Mouse (Mus musculus): ENCODE measurements around the gene Hsf4.
A peak's percentile ranks its signal among the peaks of the same experiment; 100 is the strongest.
"Not testable (repeated sequence)": the region's sequence is repeated elsewhere in the genome, so short reads cannot be mapped to it uniquely, and the experiment has no call there.

Gene Hsf4

DNA sequence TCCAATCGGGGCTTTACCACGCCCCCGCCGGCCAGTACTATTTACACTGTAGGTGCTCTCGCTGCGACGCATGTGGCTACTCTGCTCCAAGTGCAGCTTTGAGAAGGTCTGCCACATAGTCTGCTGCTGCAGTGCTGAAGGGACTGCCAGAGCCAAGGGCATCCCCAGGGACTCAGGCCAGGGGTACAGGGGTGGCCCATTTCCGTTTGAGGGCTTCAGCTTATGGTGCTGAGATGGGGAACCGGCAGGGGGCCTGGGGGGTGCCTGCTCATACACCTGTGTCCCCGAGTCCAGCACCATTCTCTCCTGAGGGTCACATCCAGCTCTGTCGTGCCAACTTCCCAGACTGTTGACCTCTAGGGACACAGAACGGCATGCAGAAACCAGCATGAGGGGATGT, 15.9 kb downstream of the Hsf4 start:
- no peak for DNase-seq (ENCODE audit: low spot score)

DNA sequence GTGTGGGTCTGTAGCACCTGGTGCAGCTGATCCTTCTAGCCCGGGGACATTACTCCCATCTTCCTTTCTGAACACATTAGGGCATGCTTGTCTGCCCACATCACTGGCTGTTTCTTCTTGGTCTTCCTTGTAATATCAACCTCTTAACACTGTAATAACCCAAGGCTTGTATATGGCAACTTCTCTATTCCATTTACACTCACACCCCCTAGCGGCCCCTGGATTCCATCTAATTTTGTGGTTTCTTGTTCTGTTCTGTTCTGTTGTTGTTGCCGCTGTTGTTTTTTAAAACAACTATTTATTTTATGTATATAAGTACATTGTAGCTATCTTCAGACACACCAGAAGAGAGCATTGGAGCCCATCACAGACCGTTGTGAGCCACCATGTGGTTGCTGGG, 17.3 kb downstream of the Hsf4 start:
- DNase-seq (ENCODE audit: low spot score): no peak

- DNase-seq (ENCODE audit: low spot score): no peak
These were observed 18.6 kb downstream of the Hsf4 start for GRCm38 (mm10) chr8:105288231-105288630.

DNA sequence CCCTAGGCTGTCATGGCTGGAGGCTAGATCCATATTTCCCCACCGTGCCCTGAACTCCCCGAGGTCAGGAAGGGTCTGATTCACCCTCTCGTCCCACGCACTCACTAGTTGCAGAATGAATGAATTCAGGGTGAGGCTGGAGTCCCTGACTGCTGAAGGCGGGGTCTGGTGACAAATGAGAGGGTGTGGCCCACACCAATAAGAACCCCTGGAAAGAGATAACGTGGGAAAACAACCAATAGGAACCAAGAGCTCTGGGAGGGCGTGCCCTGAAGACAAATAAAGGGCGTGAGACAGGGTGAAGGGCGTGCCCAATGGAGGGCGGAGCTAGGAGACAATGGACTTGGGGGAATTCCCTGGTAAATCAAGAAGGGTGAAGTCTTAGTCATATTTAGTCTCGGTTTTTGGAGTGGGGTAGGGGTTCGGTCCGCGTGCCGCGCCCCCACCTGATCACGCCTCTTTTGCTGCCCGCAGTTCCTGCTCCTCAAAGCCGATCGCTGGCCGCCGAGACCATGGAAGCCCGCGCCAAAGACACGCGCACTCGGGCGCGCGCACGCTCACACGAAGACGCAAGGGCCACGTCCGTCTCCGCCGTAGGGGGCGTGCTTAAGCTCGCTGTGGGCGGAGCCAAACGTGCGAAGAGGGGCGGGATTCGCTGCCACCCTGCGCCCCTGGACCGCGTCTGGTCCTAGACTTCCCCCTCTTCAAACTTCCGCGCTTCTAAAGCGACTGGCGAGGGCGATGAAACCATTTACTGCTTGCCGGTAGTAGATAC, 19.5 kb downstream of the Hsf4 start:
- DNase-seq (ENCODE audit: low spot score): peak; percentile 97

DNA sequence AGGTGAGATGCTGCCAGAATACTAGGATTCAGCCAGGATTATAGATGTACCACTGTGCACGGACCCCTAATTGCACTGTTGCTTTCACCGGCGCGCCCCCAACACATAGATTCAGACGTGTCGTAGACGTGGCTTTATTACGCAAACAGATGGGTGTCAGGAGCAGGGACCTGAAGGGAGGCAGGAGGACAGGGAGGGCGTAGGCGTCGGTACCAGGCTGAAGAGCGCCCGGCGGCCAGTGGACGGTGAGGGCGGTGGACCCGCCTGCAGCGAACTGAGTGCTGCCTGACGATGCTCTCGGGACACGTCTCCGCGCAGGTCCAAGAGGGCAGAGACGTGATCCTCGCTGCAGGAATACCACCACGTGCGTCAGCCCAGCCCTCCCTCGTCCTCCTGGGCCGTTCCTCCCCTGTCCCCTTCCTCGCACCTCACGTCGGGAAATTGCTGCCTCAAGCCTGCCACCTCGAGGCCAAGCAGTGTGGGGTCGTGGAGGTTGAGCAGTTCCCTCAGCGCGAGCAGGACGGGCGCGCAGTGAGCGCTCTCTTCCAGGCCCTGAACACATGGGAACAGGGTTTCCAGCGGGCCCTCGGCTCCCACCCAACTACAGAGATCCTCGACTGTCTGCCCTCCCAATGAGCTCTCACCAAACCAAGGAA, 20.3 kb downstream of the Hsf4 start, which contains the start of gene 4931428F04Rik:
Gene 4931428F04Rik (minus strand): TSS at position 60 of the 656 bp plus-strand sequence.
- DNase-seq (ENCODE audit: low spot score): peak; percentile 76

GRCm38 (mm10) chr8:105290554-105291314, 21.1 kb downstream of the Hsf4 start:
- DNase-seq (ENCODE audit: low spot score): peak; percentile 97

GRCm38 (mm10) chr8:105291364-105291763, 21.8 kb downstream of the Hsf4 start:
- not testable (repeated sequence) for DNase-seq (ENCODE audit: low spot score)

- not testable (repeated sequence) for DNase-seq (ENCODE audit: low spot score)
These were observed 22.2 kb downstream of the Hsf4 start for GRCm38 (mm10) chr8:105291802-105292201.

- no peak for DNase-seq (ENCODE audit: low spot score)
These were observed 22.9 kb downstream of the Hsf4 start for GRCm38 (mm10) chr8:105292471-105292870.

DNA sequence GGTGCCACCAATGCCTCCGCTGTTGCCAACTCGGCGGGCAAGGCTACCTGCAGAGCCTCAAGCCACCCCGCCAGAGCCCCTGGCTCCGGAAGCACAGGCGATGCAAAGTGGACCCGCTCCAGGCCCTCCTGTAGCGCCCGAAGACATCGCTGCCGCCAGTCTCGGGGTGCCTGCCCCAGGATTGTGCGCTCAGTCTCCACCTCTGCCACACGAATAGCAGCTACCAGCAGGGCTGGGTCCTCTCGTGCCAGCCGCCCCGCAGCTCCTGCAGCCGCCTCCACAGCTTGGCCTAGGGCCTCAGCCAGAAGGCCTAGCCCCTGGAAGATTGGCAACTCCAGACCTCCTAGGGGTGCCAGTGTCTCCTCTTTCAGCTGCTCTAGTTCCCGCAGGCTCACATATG, 23.8 kb downstream of the Hsf4 start:
- DNase-seq (ENCODE audit: low spot score): no peak

DNA sequence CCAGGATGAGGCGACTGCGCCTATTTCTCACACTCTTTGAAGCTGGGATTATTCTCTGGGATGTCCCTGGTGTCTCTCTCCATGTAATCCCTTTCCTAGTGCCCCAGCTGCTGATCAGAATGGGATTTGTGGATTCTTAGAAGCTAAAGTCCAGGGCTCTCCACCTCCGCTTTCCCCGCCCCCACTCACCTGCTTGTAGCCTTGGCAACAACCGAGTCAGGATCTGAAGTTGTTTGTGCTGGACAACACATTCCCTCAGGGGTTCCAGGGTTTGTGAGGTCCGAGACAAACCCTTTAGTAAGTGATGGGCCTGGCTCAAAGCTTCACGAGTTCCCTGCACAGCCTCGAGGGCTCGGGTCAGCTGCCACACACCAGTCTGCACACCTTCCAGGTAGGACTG, 25.2 kb downstream of the Hsf4 start:
- DNase-seq (ENCODE audit: low spot score): no peak

GRCm38 (mm10) chr8:105295256-105295655, 25.7 kb downstream of the Hsf4 start:
- no peak for DNase-seq (ENCODE audit: low spot score)

DNA sequence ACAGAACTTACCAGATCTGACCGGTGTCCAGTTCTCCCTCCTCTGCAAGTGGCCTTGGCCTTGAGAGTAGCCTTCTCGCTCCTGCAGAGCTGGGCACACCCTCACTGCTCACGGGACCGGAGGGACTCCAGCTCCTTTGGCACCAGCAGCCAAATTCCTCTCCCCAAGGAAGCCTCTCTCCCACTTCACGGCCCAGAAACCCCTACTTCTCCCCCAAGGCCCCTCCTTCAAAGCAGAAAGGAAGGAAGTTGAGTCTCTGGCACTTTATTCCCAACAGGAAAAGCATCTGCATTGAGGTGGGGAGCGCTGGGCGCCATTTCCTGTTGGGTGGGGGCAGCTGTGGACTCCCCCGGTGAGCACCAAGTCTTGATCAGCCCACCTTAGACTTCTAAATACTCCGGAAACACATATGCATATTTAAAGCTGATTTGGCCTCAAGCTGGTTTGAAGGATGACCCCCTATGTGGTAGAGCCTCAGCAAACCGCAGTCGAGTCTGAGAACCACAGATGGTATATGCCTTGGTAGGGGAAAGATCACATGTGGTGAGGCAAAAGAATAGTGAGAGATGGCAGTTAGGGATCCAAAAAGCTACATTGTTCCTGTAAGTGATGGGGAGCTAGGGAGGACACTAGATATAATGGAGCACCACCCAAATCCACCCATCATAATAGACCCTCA, 26.4 kb downstream of the Hsf4 start, which contains the start of gene Exoc3l:
Gene Exoc3l (minus strand): TSS at position 207 of the 679 bp plus-strand sequence.
- no peak for DNase-seq (ENCODE audit: low spot score)

DNA sequence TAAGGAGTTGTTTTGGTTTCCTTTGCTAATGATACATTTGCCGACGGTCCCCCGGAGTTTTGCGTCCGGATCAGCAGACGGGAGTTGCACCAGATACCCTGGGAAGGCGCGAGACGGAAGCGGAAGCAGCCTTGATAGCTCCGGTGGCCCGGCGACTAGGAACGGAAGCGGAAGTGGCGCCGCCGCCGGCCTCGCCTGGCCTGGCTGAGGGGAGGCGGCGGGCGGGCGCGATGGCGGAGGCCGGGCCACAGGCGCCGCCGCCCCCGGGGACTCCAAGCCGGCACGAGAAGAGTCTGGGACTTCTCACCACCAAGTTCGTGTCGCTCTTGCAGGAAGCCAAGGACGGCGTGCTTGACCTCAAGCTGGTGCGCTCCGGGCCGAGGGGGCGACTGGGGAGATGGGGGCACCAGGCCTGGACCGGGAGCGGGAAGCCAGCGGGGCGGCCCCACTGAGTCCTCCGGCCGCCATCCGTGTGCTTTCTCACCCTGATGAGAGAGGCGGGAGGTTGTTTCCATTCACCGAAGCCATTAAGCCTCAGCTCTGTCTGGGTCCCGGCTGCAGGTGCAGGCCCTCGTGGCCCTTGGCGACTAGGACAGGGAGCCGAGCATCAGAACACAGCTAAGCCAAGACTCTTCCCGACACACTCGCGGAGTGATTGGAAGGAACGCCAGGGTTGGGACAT, 28.1 kb downstream of the Hsf4 start, which contains the start of gene E2f4:
Gene E2f4 (plus strand): TSS at position 153 of the 682 bp plus-strand sequence.
- DNase-seq (ENCODE audit: low spot score): peak; percentile 98

DNA sequence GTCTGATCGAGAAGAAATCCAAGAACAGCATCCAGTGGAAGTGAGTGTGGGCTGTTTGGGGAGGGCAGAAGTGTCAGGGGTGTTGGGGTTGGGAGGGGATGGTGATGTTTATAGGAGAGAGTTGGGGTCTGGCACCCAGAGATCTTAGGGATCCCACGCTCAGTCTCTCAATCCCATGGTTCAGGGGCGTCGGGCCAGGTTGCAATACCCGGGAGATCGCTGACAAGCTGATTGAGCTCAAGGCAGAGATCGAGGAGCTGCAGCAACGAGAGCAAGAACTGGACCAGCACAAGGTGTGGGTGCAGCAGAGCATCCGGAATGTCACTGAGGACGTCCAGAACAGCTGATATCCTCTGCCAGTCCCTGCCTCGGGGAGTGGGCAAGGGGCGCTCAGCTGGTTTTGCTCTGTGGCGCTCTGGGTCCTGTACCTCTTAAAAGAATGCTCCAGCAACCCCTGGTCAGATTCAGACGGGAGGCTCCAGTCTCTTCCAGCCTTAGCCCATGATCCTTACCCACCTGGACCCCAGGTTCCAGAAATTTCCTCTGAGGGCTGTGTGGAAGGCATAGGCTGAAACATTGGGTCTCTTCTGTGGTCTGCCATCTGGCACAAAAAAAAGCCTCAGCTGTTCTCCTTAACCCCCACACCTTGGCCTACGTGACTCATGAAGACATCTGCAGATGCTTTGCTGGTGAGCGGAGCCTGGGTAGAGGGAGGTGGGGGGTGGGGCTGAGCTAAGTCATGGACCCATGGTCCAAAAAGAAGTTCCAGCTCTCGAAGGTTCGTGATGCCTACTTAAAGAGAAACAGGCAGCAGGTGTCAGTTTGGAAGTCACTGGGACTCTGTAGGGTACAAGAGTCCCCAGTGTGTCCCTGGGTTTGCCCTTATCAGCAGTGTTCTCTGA, 29.0 kb downstream of the Hsf4 start:
- no peak for DNase-seq (ENCODE audit: low spot score)

DNA sequence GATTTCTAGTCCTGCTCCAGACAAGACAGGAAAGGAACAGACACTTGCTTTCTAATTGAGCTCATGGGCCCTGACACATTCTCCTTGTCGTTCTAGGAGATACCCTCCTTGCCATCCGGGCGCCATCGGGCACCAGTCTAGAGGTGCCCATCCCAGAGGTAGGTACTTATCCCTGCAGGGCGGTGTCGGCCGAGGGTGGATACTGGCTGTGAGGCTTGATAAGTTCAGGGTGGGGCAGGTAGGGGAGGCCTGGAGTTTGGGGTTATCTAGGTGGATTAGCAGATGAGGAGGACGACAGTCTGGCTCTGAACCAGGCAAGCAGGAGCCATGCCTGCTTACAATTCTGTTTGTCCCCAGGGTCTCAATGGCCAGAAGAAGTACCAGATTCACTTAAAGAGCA, 30.4 kb downstream of the Hsf4 start:
- no peak for DNase-seq (ENCODE audit: low spot score)

- no peak for DNase-seq (ENCODE audit: low spot score)
These were observed 33.8 kb downstream of the Hsf4 start for GRCm38 (mm10) chr8:105303396-105303795.

DNA sequence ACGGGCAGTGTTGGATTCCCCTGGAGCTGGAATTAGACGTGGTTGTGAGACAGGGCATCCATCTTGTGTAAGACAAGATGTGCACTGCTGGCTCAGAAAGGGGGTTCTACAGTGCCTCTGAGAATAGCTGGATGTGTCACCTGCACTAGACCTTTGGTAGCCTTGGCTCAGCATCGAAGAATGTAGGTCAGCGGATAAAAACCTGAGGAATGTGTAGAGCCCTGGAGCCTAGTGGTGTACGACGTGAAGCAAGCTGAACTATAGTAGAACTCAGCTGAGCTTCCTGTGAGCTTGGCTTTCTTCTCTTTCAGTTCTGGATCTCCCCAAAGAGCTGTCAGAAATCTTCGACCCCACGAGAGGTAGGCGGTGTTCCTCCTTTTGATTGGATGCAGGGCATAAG, 34.3 kb downstream of the Hsf4 start:
- no peak for DNase-seq (ENCODE audit: low spot score)

DNA sequence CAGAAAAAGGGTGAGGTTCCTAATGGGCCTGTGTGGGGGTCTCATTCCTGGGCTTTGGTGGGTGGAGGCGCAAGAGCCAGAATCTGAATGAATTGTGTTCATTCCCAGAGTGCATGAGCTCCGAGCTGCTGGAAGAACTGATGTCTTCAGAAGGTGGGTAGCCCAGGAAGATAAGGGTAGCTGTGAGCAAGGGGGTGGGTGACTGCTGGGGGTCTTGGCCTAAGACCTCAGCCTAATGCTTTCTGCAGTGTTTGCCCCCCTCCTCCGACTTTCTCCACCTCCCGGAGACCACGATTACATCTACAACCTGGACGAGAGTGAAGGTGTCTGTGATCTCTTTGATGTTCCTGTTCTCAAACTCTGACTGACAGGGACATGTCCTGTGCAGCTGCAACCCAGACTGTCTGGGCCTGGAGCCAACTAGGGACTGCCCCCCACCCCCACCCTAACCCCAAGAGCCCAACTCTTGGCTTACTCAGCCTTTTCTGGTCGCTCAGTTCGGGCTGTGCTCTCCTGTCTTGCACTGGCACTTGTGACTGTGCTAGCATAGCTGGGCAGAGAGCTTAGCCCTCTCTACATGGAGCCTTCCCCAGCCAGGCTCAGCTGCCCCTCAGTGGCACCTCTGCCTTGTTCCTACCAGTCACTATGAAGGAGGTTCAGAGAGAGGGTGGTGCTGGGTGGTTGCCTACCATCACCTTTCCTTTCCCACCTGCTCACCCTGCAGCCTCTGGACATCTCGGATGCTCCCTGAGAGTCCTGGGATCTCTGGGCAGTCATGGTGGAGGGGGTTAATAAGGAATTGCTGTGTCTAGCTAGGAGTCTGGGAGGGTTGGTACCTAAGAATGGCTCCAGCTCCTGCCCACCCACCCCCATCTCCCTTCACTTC, 35.0 kb downstream of the Hsf4 start:
- DNase-seq (ENCODE audit: low spot score): no peak

Data from embryo, embryonic 10 days (tissue).